Mouse (Mus musculus): ENCODE measurements at regions not wholly inside any gene's neighbourhood (a gene's known extent, or its start where the extent isn't known, plus 50 kb on each side); places are given as distances from the start of the nearest gene placed in this dataset.

DNA sequence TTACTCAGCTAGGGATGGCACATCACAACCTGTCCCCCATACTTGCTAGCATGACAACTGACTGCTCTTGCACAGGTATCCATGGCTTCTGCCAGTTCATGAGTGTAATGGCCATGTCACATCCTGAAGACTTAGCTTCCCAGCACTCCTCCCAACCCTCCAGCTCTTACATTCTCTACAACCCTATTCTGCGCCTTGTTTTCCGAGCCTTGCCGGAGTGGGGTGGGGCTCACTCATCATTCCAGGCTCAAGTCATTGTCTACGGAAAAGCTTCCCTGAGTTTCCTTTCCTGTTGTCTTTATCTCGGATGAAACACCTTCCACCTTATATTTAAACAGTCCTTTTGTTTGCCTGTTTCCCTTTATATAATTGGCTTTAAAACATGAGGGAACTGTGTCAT is 69.6 kb downstream of the Prdm13 start:
- no peak overlapping the region for H3K4me3 ChIP-seq
- WGBS, result 89% methylated on average over 5 of the region's 5 CpGs
- no peaks in the 10 kb centered on the region for H3K36me3 ChIP-seq
- no peaks in the 10 kb centered on the region for H3K27me3 ChIP-seq
- H3K9ac ChIP-seq, result no peak overlapping the region
- ATAC-seq (ENCODE audit: low FRiP score), result no peak
- H3K4me1 ChIP-seq (replicated peaks), result peaks cover 7% of the 10 kb centered on the region
- no peak overlapping the region for H3K4me2 ChIP-seq
- no peaks in the 10 kb centered on the region for H3K9me3 ChIP-seq
- no peak overlapping the region for H3K27ac ChIP-seq

GRCm38 (mm10) chr4:21614429-21614828 is 71.3 kb downstream of the Prdm13 start:
- Histone ChIP-seq H3K9me3 (no peaks in the 10 kb centered on the region), H3K27ac (no peak overlapping the region), H3K27me3 (no peaks in the 10 kb centered on the region), H3K9ac (no peak overlapping the region), H3K4me1 (replicated peaks) (peaks cover 7% of the 10 kb centered on the region), H3K4me2 (no peak overlapping the region), H3K36me3 (no peaks in the 10 kb centered on the region), H3K4me3 (no peak overlapping the region)
- peak; percentile 78 for ATAC-seq (ENCODE audit: low FRiP score)
- WGBS, result 33% methylated on average over 3 of the region's 3 CpGs

- Histone ChIP-seq H3K27me3 (no peaks in the 10 kb centered on the region), H3K36me3 (no peaks in the 10 kb centered on the region), H3K4me3 (no peak overlapping the region), H3K9me3 (no peaks in the 10 kb centered on the region), H3K27ac (no peak overlapping the region), H3K4me2 (no peak overlapping the region), H3K4me1 (replicated peaks) (peaks cover 7% of the 10 kb centered on the region), H3K9ac (no peak overlapping the region)
- peak; percentile 66; the same call in 1 of the 2 replicates for ATAC-seq (ENCODE audit: low FRiP score)
- WGBS, result 64% methylated on average over 5 of the region's 5 CpGs
Observed at GRCm38 (mm10) chr4:21611531-21612282, 74.1 kb downstream of the Prdm13 start.

- Histone ChIP-seq H3K9me3 (no peaks in the 10 kb centered on the region), H3K27ac (no peak overlapping the region), H3K4me1 (replicated peaks) (no peaks in the 10 kb centered on the region), H3K4me2 (no peak overlapping the region), H3K36me3 (no peaks in the 10 kb centered on the region), H3K9ac (no peak overlapping the region), H3K27me3 (no peaks in the 10 kb centered on the region), H3K4me3 (no peak overlapping the region)
- no peak for ATAC-seq (ENCODE audit: low FRiP score)
- 66% methylated on average over 2 of the region's 2 CpGs for WGBS
Observed at GRCm38 (mm10) chr4:21598024-21598423, 87.7 kb downstream of the Prdm13 start.

GRCm38 (mm10) chr4:21547771-21548170 is 138.0 kb downstream of the Prdm13 start:
- no peak overlapping the region for H3K4me2 ChIP-seq
- no peak overlapping the region for H3K27ac ChIP-seq
- no peak overlapping the region for H3K9ac ChIP-seq
- no peaks in the 10 kb centered on the region for H3K27me3 ChIP-seq
- no peaks in the 10 kb centered on the region for H3K9me3 ChIP-seq
- H3K36me3 ChIP-seq, result no peaks in the 10 kb centered on the region
- H3K4me3 ChIP-seq, result no peak overlapping the region
- ATAC-seq (ENCODE audit: low FRiP score), result no peak
- WGBS, result 90% methylated on average over 3 of the region's 3 CpGs
- H3K4me1 ChIP-seq (replicated peaks), result no peaks in the 10 kb centered on the region

- 87% methylated on average over 2 of the region's 2 CpGs for WGBS
- H3K9me3 ChIP-seq, result no peaks in the 10 kb centered on the region
- H3K9ac ChIP-seq, result no peak overlapping the region
- H3K4me3 ChIP-seq, result no peak overlapping the region
- no peaks in the 10 kb centered on the region for H3K27me3 ChIP-seq
- no peaks in the 10 kb centered on the region for H3K4me1 ChIP-seq (replicated peaks)
- H3K36me3 ChIP-seq, result no peaks in the 10 kb centered on the region
- no peak overlapping the region for H3K27ac ChIP-seq
- no peak for ATAC-seq (ENCODE audit: low FRiP score)
- H3K4me2 ChIP-seq, result no peak overlapping the region
Observed at GRCm38 (mm10) chr4:21539583-21539982, 146.2 kb downstream of the Prdm13 start.

- H3K27ac ChIP-seq, result no peak overlapping the region
- no peak overlapping the region for H3K4me3 ChIP-seq
- H3K9ac ChIP-seq, result no peak overlapping the region
- no peak for ATAC-seq (ENCODE audit: low FRiP score)
- no peak overlapping the region for H3K4me2 ChIP-seq
- H3K9me3 ChIP-seq, result no peaks in the 10 kb centered on the region
- no peaks in the 10 kb centered on the region for H3K27me3 ChIP-seq
- 34% methylated on average over 2 of the region's 2 CpGs for WGBS
- no peaks in the 10 kb centered on the region for H3K36me3 ChIP-seq
- H3K4me1 ChIP-seq (replicated peaks), result no peaks in the 10 kb centered on the region
Observed at GRCm38 (mm10) chr4:21535973-21536372, 149.8 kb downstream of the Prdm13 start.

GRCm38 (mm10) chr4:21532186-21532585 is 153.6 kb downstream of the Prdm13 start:
- Histone ChIP-seq H3K4me3 (no peak overlapping the region), H3K4me1 (replicated peaks) (no peaks in the 10 kb centered on the region), H3K27ac (no peak overlapping the region), H3K36me3 (no peaks in the 10 kb centered on the region), H3K27me3 (no peaks in the 10 kb centered on the region), H3K4me2 (no peak overlapping the region), H3K9me3 (no peaks in the 10 kb centered on the region), H3K9ac (no peak overlapping the region)
- no peak for ATAC-seq (ENCODE audit: low FRiP score)
- 54% methylated on average over 4 of the region's 4 CpGs for WGBS
